Mouse (Mus musculus): ENCODE measurements around the gene Vac14. TPM values are rescaled to one million over a fixed set of nuclear protein-coding genes. Genes with fewer than 3 reads are reported as not detected.

Vac14 gene
- polyA plus RNA-seq, 1 experiment from 2014 or later = 16.1 TPM

GRCm38 (mm10) chr8:110706288-110706870 lies 88.0 kb downstream of the Vac14 start:
- Histone ChIP-seq H3K9me3 (replicated peaks; ENCODE audit: low read length) (no peaks in the 10 kb centered on the region), H3K4me1 (replicated peaks; ENCODE audit: insufficient read depth, low read length) (peaks cover 24% of the 10 kb centered on the region), H3K27ac (no peak overlapping the region), H3K36me3 (ENCODE audit: insufficient read depth, low read length) (0 out of 2 replicates have a peak, but pooled peaks cover 2% of the 10 kb centered on the region), H3K4me2 (ENCODE audit: low read length) (no peak overlapping the region), H3K9ac (ENCODE audit: low read depth, low read length) (no peak overlapping the region), H3K27me3 (ENCODE audit: insufficient read depth, low read length) (no peaks in the 10 kb centered on the region), H3K4me3 (replicated peaks; ENCODE audit: low read depth, low read length) (no peak overlapping the region)
- TF ChIP-seq CTCF (IDR thresholded peaks at IDR 0.05; ENCODE audit: low read depth) = no peak
- ATAC-seq (replicated peaks; ENCODE audit: low FRiP score, low read depth) (no peak), DNase-seq (ENCODE audit: low spot score) (no peak)
- 95% methylated on average over 3 of the region's 3 CpGs for WGBS

- no peak for ATAC-seq (replicated peaks; ENCODE audit: low FRiP score, low read depth)
- Histone ChIP-seq H3K27ac (no peak overlapping the region), H3K9me3 (replicated peaks; ENCODE audit: low read length) (no peaks in the 10 kb centered on the region), H3K9ac (ENCODE audit: low read depth, low read length) (no peak overlapping the region), H3K4me2 (ENCODE audit: low read length) (no peak overlapping the region), H3K36me3 (ENCODE audit: insufficient read depth, low read length) (peaks cover 5% of the 10 kb centered on the region; the same call in 1 of the 2 replicates), H3K27me3 (ENCODE audit: insufficient read depth, low read length) (no peaks in the 10 kb centered on the region), H3K4me3 (replicated peaks; ENCODE audit: low read depth, low read length) (no peak overlapping the region), H3K4me1 (replicated peaks; ENCODE audit: insufficient read depth, low read length) (peaks cover 16% of the 10 kb centered on the region)
- TF ChIP-seq CTCF (IDR thresholded peaks at IDR 0.05; ENCODE audit: low read depth) = no peak
- 81% methylated on average over 11 of the region's 11 CpGs for WGBS
- no peak for DNase-seq (ENCODE audit: low spot score)
These were observed 90.0 kb downstream of the Vac14 start for GRCm38 (mm10) chr8:110708429-110708828.

GRCm38 (mm10) chr8:110710593-110710992 lies 92.2 kb downstream of the Vac14 start:
- 54% methylated on average over 3 of the region's 3 CpGs for WGBS
- H3K4me2 ChIP-seq (ENCODE audit: low read length) = no peak overlapping the region
- no peak overlapping the region for H3K9ac ChIP-seq (ENCODE audit: low read depth, low read length)
- no peak for TF ChIP-seq CTCF (IDR thresholded peaks at IDR 0.05; ENCODE audit: low read depth)
- H3K27ac ChIP-seq = peak overlapping the region; percentile 47
- H3K9me3 ChIP-seq (replicated peaks; ENCODE audit: low read length) = no peaks in the 10 kb centered on the region
- no peaks in the 10 kb centered on the region for H3K27me3 ChIP-seq (ENCODE audit: insufficient read depth, low read length)
- ATAC-seq (replicated peaks; ENCODE audit: low FRiP score, low read depth) = no peak
- peaks cover 12% of the 10 kb centered on the region; the same call in 1 of the 2 replicates for H3K36me3 ChIP-seq (ENCODE audit: insufficient read depth, low read length)
- H3K4me3 ChIP-seq (replicated peaks; ENCODE audit: low read depth, low read length) = no peak overlapping the region
- no peak for DNase-seq (ENCODE audit: low spot score)
- H3K4me1 ChIP-seq (replicated peaks; ENCODE audit: insufficient read depth, low read length) = peaks cover 6% of the 10 kb centered on the region; the same call in 1 of the 2 replicates

GRCm38 (mm10) chr8:110711271-110711934 lies 93.0 kb downstream of the Vac14 start:
- Histone ChIP-seq H3K4me3 (replicated peaks; ENCODE audit: low read depth, low read length) (no peak overlapping the region), H3K4me2 (ENCODE audit: low read length) (no peak overlapping the region), H3K4me1 (replicated peaks; ENCODE audit: insufficient read depth, low read length) (peaks cover 11% of the 10 kb centered on the region), H3K36me3 (ENCODE audit: insufficient read depth, low read length) (peaks cover 12% of the 10 kb centered on the region; the same call in 1 of the 2 replicates), H3K27me3 (ENCODE audit: insufficient read depth, low read length) (no peaks in the 10 kb centered on the region), H3K27ac (peak overlapping the region; percentile 47), H3K9ac (ENCODE audit: low read depth, low read length) (no peak overlapping the region), H3K9me3 (replicated peaks; ENCODE audit: low read length) (no peaks in the 10 kb centered on the region)
- 62% methylated on average over 13 of the region's 13 CpGs for WGBS
- peak; percentile 25; the same call in 1 of the 2 replicates for TF ChIP-seq CTCF (IDR thresholded peaks at IDR 0.05; ENCODE audit: low read depth)
- ATAC-seq (replicated peaks; ENCODE audit: low FRiP score, low read depth) (no peak), DNase-seq (ENCODE audit: low spot score) (no peak)

- peaks cover 28% of the 10 kb centered on the region for H3K4me1 ChIP-seq (replicated peaks; ENCODE audit: insufficient read depth, low read length)
- TF ChIP-seq CTCF (IDR thresholded peaks at IDR 0.05; ENCODE audit: low read depth) = no peak
- no peak overlapping the region for H3K9ac ChIP-seq (ENCODE audit: low read depth, low read length)
- DNase-seq (ENCODE audit: low spot score) = no peak
- no peak overlapping the region for H3K4me3 ChIP-seq (replicated peaks; ENCODE audit: low read depth, low read length)
- WGBS = 91% methylated on average over 7 of the region's 7 CpGs
- H3K27me3 ChIP-seq (ENCODE audit: insufficient read depth, low read length) = no peaks in the 10 kb centered on the region
- no peaks in the 10 kb centered on the region for H3K9me3 ChIP-seq (replicated peaks; ENCODE audit: low read length)
- H3K36me3 ChIP-seq (ENCODE audit: insufficient read depth, low read length) = peaks cover 12% of the 10 kb centered on the region; the same call in 1 of the 2 replicates
- H3K27ac ChIP-seq = no peak overlapping the region
- H3K4me2 ChIP-seq (ENCODE audit: low read length) = no peak overlapping the region
- ATAC-seq (replicated peaks; ENCODE audit: low FRiP score, low read depth) = no peak
These were observed 94.7 kb downstream of the Vac14 start for GRCm38 (mm10) chr8:110713073-110713472.

GRCm38 (mm10) chr8:110714827-110715519 lies 96.6 kb downstream of the Vac14 start:
- no peak overlapping the region for H3K9ac ChIP-seq (ENCODE audit: low read depth, low read length)
- H3K4me3 ChIP-seq (replicated peaks; ENCODE audit: low read depth, low read length) = no peak overlapping the region
- H3K9me3 ChIP-seq (replicated peaks; ENCODE audit: low read length) = no peaks in the 10 kb centered on the region
- H3K27me3 ChIP-seq (ENCODE audit: insufficient read depth, low read length) = no peaks in the 10 kb centered on the region
- WGBS = 81% methylated on average over 15 of the region's 15 CpGs
- H3K27ac ChIP-seq = peak overlapping the region; percentile 51; the same call in 1 of the 2 replicates
- H3K4me2 ChIP-seq (ENCODE audit: low read length) = no peak overlapping the region
- ATAC-seq (replicated peaks; ENCODE audit: low FRiP score, low read depth) (no peak), DNase-seq (ENCODE audit: low spot score) (no peak)
- peaks cover 12% of the 10 kb centered on the region; the same call in 1 of the 2 replicates for H3K36me3 ChIP-seq (ENCODE audit: insufficient read depth, low read length)
- TF ChIP-seq CTCF (IDR thresholded peaks at IDR 0.05; ENCODE audit: low read depth) = no peak
- peaks cover 47% of the 10 kb centered on the region for H3K4me1 ChIP-seq (replicated peaks; ENCODE audit: insufficient read depth, low read length)
